Mouse (Mus musculus) intestine, embryonic 15.5 days (tissue): ENCODE measurements at regions not wholly inside any gene's neighbourhood (a gene's known extent, or its start where the extent isn't known, plus 50 kb on each side); places are given as distances from the start of the nearest gene placed in this dataset.

Experiments
- ATAC-seq: fragments of 200-750 bp; cut with Nextera tagmentation; 2 replicates; pipeline ENCODE4 v1.8.0; 2017; ENCODE audit warnings: moderate TSS enrichment, moderate library complexity
- H3K27ac ChIP-seq: fragments of 300-500 bp; sonication (generic); 2 replicates; pipeline ENCODE4 v1.5.1; 2015; ENCODE audit warnings: mild to moderate bottlenecking, inconsistent platforms
- H3K27me3 ChIP-seq: fragments of 300-500 bp; sonication (generic); replicated peaks from 2 replicates; pipeline ENCODE4 v1.6.1; 2015; ENCODE audit warnings: inconsistent platforms
- H3K36me3 ChIP-seq: fragments of 300-500 bp; sonication (generic); 2 replicates; pipeline ENCODE4 v1.6.1; 2015; ENCODE audit warnings: inconsistent platforms
- H3K4me1 ChIP-seq: fragments of 300-500 bp; sonication (generic); replicated peaks from 2 replicates; pipeline ENCODE4 v1.6.1; 2015; ENCODE audit warnings: inconsistent platforms
- H3K4me2 ChIP-seq: fragments of 300-500 bp; sonication (generic); replicated peaks from 2 replicates; pipeline ENCODE4 v1.6.1; 2015; ENCODE audit warnings: mild to moderate bottlenecking, inconsistent platforms
- H3K4me3 ChIP-seq: fragments of 300-500 bp; sonication (generic); replicated peaks from 2 replicates; pipeline ENCODE4 v1.5.1; 2015; ENCODE audit warnings: inconsistent platforms
- H3K9ac ChIP-seq: fragments of 300-500 bp; sonication (generic); 2 replicates; pipeline ENCODE4 v1.6.1; 2015; ENCODE audit warnings: inconsistent platforms
- H3K9me3 ChIP-seq: fragments of 300-500 bp; sonication (generic); 2 replicates; pipeline ENCODE4 v1.6.1; 2016; ENCODE audit warnings: inconsistent platforms
- WGBS: fragments of 180-500 bp; shearing (Covaris S2); methylation state at CpG from one replicate; pipeline ENCODE4 v1.1.7; 2015; 5-methylcytosine and 5-hydroxymethylcytosine counted together

- Histone ChIP-seq H3K4me2 (no peak overlapping the region), H3K9me3 (no peaks in the 10 kb centered on the region), H3K27me3 (no peaks in the 10 kb centered on the region), H3K4me1 (no peaks in the 10 kb centered on the region), H3K27ac (no peak overlapping the region), H3K4me3 (no peak overlapping the region), H3K36me3 (no peaks in the 10 kb centered on the region), H3K9ac (no peak overlapping the region)
- WGBS = 54% methylated on average over 2 of the region's 2 CpGs
- ATAC-seq = no peak
Observed at GRCm38 (mm10) chr1:149760440-149760839, 200.7 kb downstream of the Pla2g4a start.

DNA sequence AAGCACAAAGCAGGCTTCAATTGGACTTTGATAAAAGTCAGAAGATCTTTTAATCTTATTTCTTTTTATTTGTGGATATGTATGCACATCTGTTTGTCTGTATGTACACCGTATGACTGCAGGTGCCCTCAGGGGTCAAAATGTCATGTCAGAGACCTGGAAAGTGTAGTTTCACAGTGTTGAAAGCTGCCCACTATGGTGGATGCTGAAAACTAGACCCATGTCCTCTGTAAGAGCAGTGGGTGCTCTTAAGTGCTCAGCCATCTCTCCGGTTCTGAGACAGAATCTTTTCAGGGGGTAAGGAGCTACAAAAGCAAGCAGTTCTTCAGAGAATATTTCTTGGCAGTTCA is 202.3 kb downstream of the Pla2g4a start:
- 0 out of 2 replicates have a peak, but pooled peaks have one; percentile 10 for ATAC-seq
- Histone ChIP-seq H3K9ac (no peak overlapping the region), H3K4me1 (no peaks in the 10 kb centered on the region), H3K9me3 (no peaks in the 10 kb centered on the region), H3K27me3 (no peaks in the 10 kb centered on the region), H3K4me3 (no peak overlapping the region), H3K27ac (no peak overlapping the region), H3K36me3 (no peaks in the 10 kb centered on the region), H3K4me2 (no peak overlapping the region)
- 76% methylated on average over 2 of the region's 2 CpGs for WGBS

DNA sequence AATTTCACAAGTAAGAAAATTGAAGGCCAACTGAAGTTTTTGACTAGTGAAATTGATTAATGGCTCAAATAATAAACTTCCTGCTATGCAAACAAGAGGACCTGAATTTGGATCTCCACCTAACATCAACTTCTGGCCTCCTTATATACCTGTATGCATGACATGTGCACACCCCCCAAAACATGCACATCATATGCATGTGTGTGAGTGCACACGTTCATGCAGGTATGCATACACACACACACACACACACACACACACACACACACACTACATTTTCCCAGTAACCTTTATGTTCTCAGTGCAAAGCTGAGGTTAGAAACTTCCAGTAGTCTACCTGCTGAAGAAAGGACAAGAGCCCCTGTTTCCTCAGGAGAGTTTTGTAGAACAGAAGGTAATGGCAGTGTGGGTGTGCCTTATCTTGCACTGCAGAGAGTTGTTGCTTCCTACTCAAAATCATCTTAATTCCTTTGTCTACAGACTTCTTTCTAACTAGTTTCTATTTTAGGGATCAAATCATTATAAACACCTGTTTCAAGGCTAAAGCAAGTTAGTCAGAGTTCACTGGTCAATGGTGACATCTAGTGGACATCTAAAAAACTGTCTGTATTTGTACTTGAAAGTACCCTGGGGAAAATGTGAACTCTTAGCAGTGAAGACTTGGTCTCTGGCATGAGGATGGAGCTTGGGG is 202.9 kb downstream of the Pla2g4a start:
- no peaks in the 10 kb centered on the region for H3K27me3 ChIP-seq
- 61% methylated on average over 1 of the region's 1 CpGs for WGBS
- peak; percentile 63; the same call in 1 of the 2 replicates for ATAC-seq
- H3K27ac ChIP-seq = no peak overlapping the region
- H3K4me2 ChIP-seq = no peak overlapping the region
- H3K9me3 ChIP-seq = no peaks in the 10 kb centered on the region
- H3K9ac ChIP-seq = no peak overlapping the region
- H3K4me3 ChIP-seq = no peak overlapping the region
- H3K4me1 ChIP-seq = no peaks in the 10 kb centered on the region
- no peaks in the 10 kb centered on the region for H3K36me3 ChIP-seq

GRCm38 (mm10) chr1:149753269-149754060 is 207.6 kb downstream of the Pla2g4a start:
- no peaks in the 10 kb centered on the region for H3K4me1 ChIP-seq
- 55% methylated on average over 7 of the region's 7 CpGs for WGBS
- H3K27me3 ChIP-seq = no peaks in the 10 kb centered on the region
- H3K4me3 ChIP-seq = no peak overlapping the region
- no peak overlapping the region for H3K9ac ChIP-seq
- no peak overlapping the region for H3K27ac ChIP-seq
- no peaks in the 10 kb centered on the region for H3K9me3 ChIP-seq
- no peaks in the 10 kb centered on the region for H3K36me3 ChIP-seq
- H3K4me2 ChIP-seq = no peak overlapping the region
- no peak for ATAC-seq

DNA sequence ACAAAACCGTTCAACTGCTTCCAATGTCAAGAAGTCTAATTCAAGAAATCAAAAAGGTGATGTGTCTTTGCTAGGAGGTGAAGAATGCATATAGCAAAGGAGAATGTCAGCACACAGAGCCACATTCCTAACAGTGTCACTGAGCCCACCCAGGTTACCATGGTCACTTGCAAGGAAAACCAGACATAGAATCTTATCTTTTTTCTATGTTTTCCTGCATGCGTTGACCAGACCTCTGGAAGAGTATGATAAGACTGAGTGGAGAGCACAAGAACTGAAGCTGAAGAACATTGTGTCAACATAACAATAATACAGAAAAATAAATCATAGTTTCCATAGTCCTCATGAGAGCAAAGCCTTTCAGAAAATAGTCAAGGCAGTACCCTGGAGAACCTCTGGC is 211.7 kb downstream of the Pla2g4a start:
- H3K4me2 ChIP-seq = no peak overlapping the region
- no peak overlapping the region for H3K9ac ChIP-seq
- 75% methylated on average over 2 of the region's 2 CpGs for WGBS
- no peaks in the 10 kb centered on the region for H3K36me3 ChIP-seq
- no peak overlapping the region for H3K27ac ChIP-seq
- no peak for ATAC-seq
- no peaks in the 10 kb centered on the region for H3K9me3 ChIP-seq
- no peaks in the 10 kb centered on the region for H3K4me1 ChIP-seq
- H3K27me3 ChIP-seq = no peaks in the 10 kb centered on the region
- no peak overlapping the region for H3K4me3 ChIP-seq

DNA sequence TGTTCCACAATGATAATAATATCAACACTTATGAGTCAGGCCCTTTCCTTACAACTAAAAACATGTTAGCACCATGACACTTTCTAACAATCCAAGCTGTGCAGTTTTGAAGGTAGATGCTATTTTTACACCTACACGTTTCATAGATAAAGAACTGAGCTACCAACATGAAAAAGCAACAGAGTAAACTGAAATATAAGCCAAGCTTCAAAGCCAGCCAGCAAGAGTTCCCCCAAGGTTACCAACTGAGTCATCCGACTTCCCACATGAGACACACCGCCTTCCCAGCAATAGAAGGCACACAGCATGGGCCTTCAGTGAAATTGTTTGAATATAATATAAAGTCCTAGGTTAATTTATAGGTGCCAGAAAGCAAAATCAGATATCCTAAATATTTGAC is 222.1 kb downstream of the Pla2g4a start:
- WGBS = 81% methylated on average over 3 of the region's 3 CpGs
- H3K4me1 ChIP-seq = no peaks in the 10 kb centered on the region
- no peaks in the 10 kb centered on the region for H3K27me3 ChIP-seq
- H3K27ac ChIP-seq = no peak overlapping the region
- H3K4me3 ChIP-seq = no peak overlapping the region
- H3K36me3 ChIP-seq = no peaks in the 10 kb centered on the region
- H3K9me3 ChIP-seq = no peaks in the 10 kb centered on the region
- no peak overlapping the region for H3K4me2 ChIP-seq
- no peak overlapping the region for H3K9ac ChIP-seq
- no peak for ATAC-seq

DNA sequence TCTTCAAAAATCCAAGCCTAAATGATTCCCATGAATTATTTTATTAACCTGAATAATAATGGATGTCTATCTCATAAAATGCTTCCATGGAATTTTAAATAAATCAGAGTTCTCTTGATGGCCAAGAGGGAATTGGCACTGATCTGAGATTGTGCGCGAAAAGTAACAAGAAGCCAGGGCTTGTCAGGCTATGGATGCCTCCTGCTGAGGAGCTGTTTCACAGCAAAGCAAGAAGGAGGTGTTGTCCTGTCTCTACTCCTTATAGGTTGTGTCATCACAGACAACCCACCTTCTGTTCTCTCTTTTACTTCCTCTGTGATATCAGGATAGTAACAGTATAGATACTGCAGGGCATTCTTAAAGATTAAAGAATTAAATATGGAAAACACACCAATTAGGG is 226.8 kb downstream of the Pla2g4a start:
- Histone ChIP-seq H3K27ac (no peak overlapping the region), H3K9me3 (no peaks in the 10 kb centered on the region), H3K27me3 (no peaks in the 10 kb centered on the region), H3K4me2 (no peak overlapping the region), H3K36me3 (no peaks in the 10 kb centered on the region), H3K4me3 (no peak overlapping the region), H3K9ac (no peak overlapping the region), H3K4me1 (no peaks in the 10 kb centered on the region)
- WGBS = 90% methylated on average over 2 of the region's 2 CpGs
- ATAC-seq = no peak

DNA sequence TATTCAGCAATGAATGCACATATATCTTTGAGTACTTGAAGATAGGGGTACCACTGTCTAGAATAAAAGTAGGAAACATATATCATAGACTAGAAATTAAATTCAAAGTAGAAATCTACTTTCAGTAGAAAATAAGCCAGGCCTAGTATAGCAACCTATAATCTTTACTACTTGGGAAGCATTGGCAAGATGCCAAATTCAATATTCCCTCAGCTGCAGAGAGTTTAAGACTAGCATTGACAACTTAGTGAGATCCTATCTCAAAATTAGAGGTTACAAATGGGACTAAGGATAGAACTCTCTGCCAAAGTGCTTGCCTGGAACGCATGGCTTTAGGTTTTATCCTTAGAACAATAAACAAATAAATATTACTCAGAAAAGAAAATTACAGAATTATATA is 245.9 kb downstream of the Pla2g4a start:
- no peaks in the 10 kb centered on the region for H3K27me3 ChIP-seq
- ATAC-seq = no peak
- no peak overlapping the region for H3K27ac ChIP-seq
- no peaks in the 10 kb centered on the region for H3K4me1 ChIP-seq
- H3K36me3 ChIP-seq = no peaks in the 10 kb centered on the region
- H3K4me3 ChIP-seq = no peak overlapping the region
- 85% methylated on average over 1 of the region's 1 CpGs for WGBS
- H3K4me2 ChIP-seq = no peak overlapping the region
- H3K9ac ChIP-seq = no peak overlapping the region
- H3K9me3 ChIP-seq = no peaks in the 10 kb centered on the region

DNA sequence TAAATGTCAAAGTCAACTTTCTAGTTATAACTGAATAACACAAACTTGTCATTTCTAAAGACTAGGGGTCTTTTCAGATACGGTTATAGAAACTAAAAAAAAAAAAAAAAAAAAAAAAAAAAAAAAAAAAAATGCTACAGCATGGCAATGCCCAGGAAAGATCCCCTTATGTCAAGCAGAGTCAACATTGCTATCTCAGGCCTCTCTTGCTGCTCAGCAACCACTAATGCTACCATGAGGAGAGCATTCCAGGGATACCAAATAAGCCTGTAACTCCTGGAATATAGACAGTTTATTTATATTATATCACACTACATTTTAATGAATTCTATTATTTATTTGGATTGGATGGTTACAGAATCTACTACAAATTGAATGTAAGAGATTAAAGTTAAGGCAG is 248.8 kb downstream of the Pla2g4a start:
- H3K4me1 ChIP-seq = no peaks in the 10 kb centered on the region
- H3K36me3 ChIP-seq = no peaks in the 10 kb centered on the region
- no peaks in the 10 kb centered on the region for H3K9me3 ChIP-seq
- no peaks in the 10 kb centered on the region for H3K27me3 ChIP-seq
- no peak for ATAC-seq
- 59% methylated on average over 1 of the region's 1 CpGs for WGBS
- H3K9ac ChIP-seq = no peak overlapping the region
- H3K4me3 ChIP-seq = no peak overlapping the region
- no peak overlapping the region for H3K27ac ChIP-seq
- no peak overlapping the region for H3K4me2 ChIP-seq

- H3K9me3 ChIP-seq = no peaks in the 10 kb centered on the region
- no peak overlapping the region for H3K4me2 ChIP-seq
- no peaks in the 10 kb centered on the region for H3K36me3 ChIP-seq
- H3K9ac ChIP-seq = no peak overlapping the region
- no peaks in the 10 kb centered on the region for H3K4me1 ChIP-seq
- H3K27me3 ChIP-seq = no peaks in the 10 kb centered on the region
- WGBS = 86% methylated on average over 1 of the region's 1 CpGs
- no peak overlapping the region for H3K27ac ChIP-seq
- H3K4me3 ChIP-seq = no peak overlapping the region
- ATAC-seq = no peak
Observed at GRCm38 (mm10) chr1:149705223-149705622, 255.9 kb downstream of the Pla2g4a start.

- no peak for ATAC-seq
- Histone ChIP-seq H3K4me1 (no peaks in the 10 kb centered on the region), H3K4me3 (no peak overlapping the region), H3K9me3 (no peaks in the 10 kb centered on the region), H3K27ac (no peak overlapping the region), H3K27me3 (no peaks in the 10 kb centered on the region), H3K4me2 (no peak overlapping the region), H3K36me3 (no peaks in the 10 kb centered on the region), H3K9ac (no peak overlapping the region)
- 75% methylated on average over 4 of the region's 4 CpGs for WGBS
Observed at GRCm38 (mm10) chr1:149699411-149699810, 261.7 kb downstream of the Pla2g4a start.

GRCm38 (mm10) chr1:149674166-149674565 is 286.9 kb downstream of the Pla2g4a start:
- no peaks in the 10 kb centered on the region for H3K4me1 ChIP-seq
- H3K27ac ChIP-seq = no peak overlapping the region
- no peaks in the 10 kb centered on the region for H3K9me3 ChIP-seq
- no peak for ATAC-seq
- H3K4me3 ChIP-seq = no peak overlapping the region
- no peak overlapping the region for H3K9ac ChIP-seq
- H3K36me3 ChIP-seq = no peaks in the 10 kb centered on the region
- H3K27me3 ChIP-seq = no peaks in the 10 kb centered on the region
- no peak overlapping the region for H3K4me2 ChIP-seq
- WGBS = 97% methylated on average over 1 of the region's 1 CpGs

- Histone ChIP-seq H3K4me3 (no peak overlapping the region), H3K9ac (no peak overlapping the region), H3K9me3 (no peaks in the 10 kb centered on the region), H3K4me2 (no peak overlapping the region), H3K27me3 (no peaks in the 10 kb centered on the region), H3K4me1 (no peaks in the 10 kb centered on the region), H3K27ac (no peak overlapping the region), H3K36me3 (no peaks in the 10 kb centered on the region)
- 90% methylated on average over 4 of the region's 4 CpGs for WGBS
- ATAC-seq = no peak
Observed at GRCm38 (mm10) chr1:149672571-149672970, 288.5 kb downstream of the Pla2g4a start.
